Mouse (Mus musculus): ENCODE data around the gene Prph.

DNA sequence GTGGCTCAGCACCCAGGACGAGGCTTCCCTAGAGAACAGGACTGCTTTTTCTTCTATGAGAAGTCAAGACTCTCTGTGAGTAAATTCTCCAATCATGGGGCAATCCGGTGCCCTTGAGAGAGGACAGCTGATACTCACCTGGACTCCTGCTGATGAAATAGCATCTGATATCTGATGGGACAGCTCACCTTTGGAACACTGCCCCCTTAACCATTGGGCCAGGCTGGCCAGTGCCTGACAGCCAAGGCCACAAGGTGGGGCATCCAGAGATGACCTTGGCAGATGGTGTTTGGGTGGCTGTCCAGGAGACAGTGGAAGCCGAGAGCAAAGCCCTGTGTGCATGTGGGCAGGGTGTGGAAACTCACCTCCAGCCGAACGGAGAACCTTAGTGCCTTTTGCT is 12.6 kb upstream of the Prph start:
- TF ChIP-seq EP300 (IDR thresholded peaks at IDR 0.05; ENCODE audit: insufficient read depth, low read depth, low read length): no peak
- TF ChIP-seq CTCF (IDR thresholded peaks at IDR 0.05; ENCODE audit: low read depth, low read length): no peak
